Mouse (Mus musculus) limb, embryonic 11.5 days (tissue): ENCODE measurements at regions not wholly inside any gene's neighbourhood (a gene's known extent, or its start where the extent isn't known, plus 50 kb on each side); places are given as distances from the start of the nearest gene placed in this dataset.

Experiments
- ATAC-seq: fragments of 200-750 bp; cut with Nextera tagmentation; 2 replicates; pipeline ENCODE4 v1.8.0; 2017; ENCODE audit warnings: low read depth; ENCODE audit not compliant: insufficient number of reproducible peaks, low FRiP score, low TSS enrichment
- DNase-seq: peaks from one replicate; pipeline ENCODE4 v3.0.0-alpha.2; 2015; ENCODE audit warnings: low spot score
- H3K27ac ChIP-seq: fragments of 300-500 bp; sonication (generic); replicated peaks from 2 replicates; pipeline ENCODE4 v1.5.1; 2014; ENCODE audit warnings: low read depth, mild to moderate bottlenecking, low read length
- H3K27me3 ChIP-seq: fragments of 300-500 bp; sonication (generic); 2 replicates; pipeline ENCODE4 v1.6.1; 2014; ENCODE audit warnings: mild to moderate bottlenecking, low read length, mixed read lengths; ENCODE audit not compliant: control insufficient read depth, insufficient read depth
- H3K36me3 ChIP-seq: fragments of 300-500 bp; sonication (generic); 2 replicates; pipeline ENCODE4 v1.6.1; 2014; ENCODE audit warnings: mild to moderate bottlenecking, low read length, moderate library complexity, mixed read lengths; ENCODE audit not compliant: control insufficient read depth, insufficient read depth
- H3K4me1 ChIP-seq: fragments of 300-500 bp; sonication (generic); 2 replicates; pipeline ENCODE4 v1.6.1; 2014; ENCODE audit warnings: low read length, mixed read lengths; ENCODE audit not compliant: control insufficient read depth, insufficient read depth
- H3K4me2 ChIP-seq: fragments of 300-500 bp; sonication (generic); 2 replicates; pipeline ENCODE4 v1.6.1; 2014; ENCODE audit warnings: low read depth, mild to moderate bottlenecking, moderate library complexity; ENCODE audit not compliant: severe bottlenecking
- H3K4me3 ChIP-seq: fragments of 300-500 bp; sonication (generic); 2 replicates; pipeline ENCODE4 v1.5.1; 2014; ENCODE audit warnings: low read depth, low read length
- H3K9ac ChIP-seq: fragments of 300-500 bp; sonication (generic); 2 replicates; pipeline ENCODE4 v1.6.1; 2014; ENCODE audit warnings: mild to moderate bottlenecking, low read length
- H3K9me3 ChIP-seq: fragments of 300-500 bp; sonication (generic); 2 replicates; pipeline ENCODE4 v1.6.1; 2016; ENCODE audit warnings: low read length; ENCODE audit not compliant: control insufficient read depth
- WGBS: fragments of 180-500 bp; shearing (Covaris S2); extraction: QIAGEN DNeasy Blood & Tissue Kit; methylation state at CpG from one replicate; pipeline ENCODE4 v1.1.7; 2014; 5-methylcytosine and 5-hydroxymethylcytosine counted together

DNA sequence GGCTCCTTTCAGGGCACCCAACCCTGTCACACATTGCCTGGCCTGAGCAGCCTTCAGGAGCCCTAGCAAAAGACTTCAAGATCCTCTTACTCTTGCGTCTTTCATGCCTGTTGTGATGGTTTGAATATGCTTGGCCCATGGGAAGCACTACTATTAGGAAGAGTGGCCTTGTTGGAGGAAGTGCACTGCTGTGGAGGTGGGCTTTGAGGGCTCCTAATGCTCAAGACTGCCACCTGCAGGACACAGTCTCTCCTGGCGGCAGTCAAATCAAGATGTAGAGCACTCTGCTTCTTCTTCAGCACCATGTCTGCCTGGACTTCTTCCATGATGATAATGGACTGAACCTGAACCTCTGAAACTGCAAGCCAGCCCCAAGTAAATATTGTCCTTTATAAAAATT lies 73.0 kb downstream of the Tsen15 start:
- H3K4me2 ChIP-seq, result no peak overlapping the region
- H3K9me3 ChIP-seq, result no peaks in the 10 kb centered on the region
- WGBS, result 72% methylated on average over 2 of the region's 2 CpGs
- DNase-seq (no peak), ATAC-seq (no peak)
- no peak overlapping the region for H3K9ac ChIP-seq
- no peaks in the 10 kb centered on the region for H3K4me1 ChIP-seq
- no peaks in the 10 kb centered on the region for H3K27me3 ChIP-seq
- H3K36me3 ChIP-seq, result no peaks in the 10 kb centered on the region
- no peak overlapping the region for H3K4me3 ChIP-seq
- H3K27ac ChIP-seq, result no peak overlapping the region

- Histone ChIP-seq H3K4me3 (no peak overlapping the region), H3K4me2 (no peak overlapping the region), H3K27ac (no peak overlapping the region), H3K4me1 (no peaks in the 10 kb centered on the region), H3K27me3 (no peaks in the 10 kb centered on the region), H3K9ac (no peak overlapping the region), H3K9me3 (no peaks in the 10 kb centered on the region), H3K36me3 (no peaks in the 10 kb centered on the region)
- no peak for DNase-seq
- WGBS, result 92% methylated on average over 3 of the region's 3 CpGs
- ATAC-seq, result no peak
Observed at GRCm38 (mm10) chr1:152305461-152305860, 81.0 kb downstream of the Tsen15 start.

DNA sequence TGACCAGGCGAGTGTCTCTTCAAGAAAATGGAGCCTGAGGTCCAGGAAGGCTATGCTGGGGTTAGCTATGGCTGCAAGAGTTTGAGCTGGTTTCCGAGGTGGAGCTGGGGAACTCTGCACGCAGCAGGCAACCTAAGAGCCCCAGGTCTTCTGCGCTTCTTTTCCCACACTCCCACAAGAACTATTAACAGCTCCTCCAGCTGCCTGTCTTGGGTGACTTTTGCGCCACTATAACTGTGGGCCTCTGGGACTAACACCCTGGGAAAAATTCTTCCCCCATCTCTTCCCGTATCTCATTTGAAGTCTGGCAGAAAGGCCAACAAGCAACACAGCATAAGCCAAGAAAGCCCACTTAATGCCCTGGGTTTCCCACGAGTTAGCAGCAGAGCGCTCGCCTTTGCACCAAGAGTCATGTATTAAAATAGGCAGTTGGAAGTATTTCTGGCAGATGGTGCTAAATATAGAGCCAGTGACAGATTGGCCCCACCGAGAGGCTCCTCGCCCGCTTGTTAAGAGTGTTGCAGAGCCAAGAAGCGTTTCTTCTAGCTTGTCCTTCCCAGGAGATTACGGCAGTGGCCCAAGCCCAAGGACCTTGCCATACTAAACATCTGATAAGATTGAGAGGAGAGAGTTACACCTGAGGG lies 81.9 kb downstream of the Tsen15 start:
- WGBS, result 87% methylated on average over 14 of the region's 14 CpGs
- Histone ChIP-seq H3K4me1 (no peaks in the 10 kb centered on the region), H3K9ac (no peak overlapping the region), H3K36me3 (no peaks in the 10 kb centered on the region), H3K4me3 (no peak overlapping the region), H3K9me3 (no peaks in the 10 kb centered on the region), H3K27ac (no peak overlapping the region), H3K4me2 (no peak overlapping the region), H3K27me3 (no peaks in the 10 kb centered on the region)
- DNase-seq (no peak), ATAC-seq (no peak)

DNA sequence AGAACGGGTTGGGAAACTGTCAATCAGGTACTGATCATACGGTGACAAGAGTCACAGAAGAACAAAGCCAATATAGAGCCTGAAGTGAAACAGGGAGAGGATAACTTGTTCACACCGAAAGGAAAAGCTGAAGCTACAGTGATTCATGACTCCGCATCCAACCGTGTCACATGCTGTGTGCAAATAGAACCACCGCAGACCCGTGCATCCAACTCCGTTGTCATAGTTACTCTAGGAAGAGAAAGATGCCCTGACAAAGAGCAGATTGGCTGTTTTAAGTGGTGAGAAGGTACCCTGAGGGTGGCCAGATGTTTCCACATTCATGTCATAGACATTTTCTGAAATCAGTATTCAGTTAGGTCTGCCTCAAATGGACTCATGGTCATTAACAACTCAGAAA lies 85.1 kb downstream of the Tsen15 start:
- H3K27me3 ChIP-seq, result no peaks in the 10 kb centered on the region
- H3K27ac ChIP-seq, result no peak overlapping the region
- H3K9me3 ChIP-seq, result no peaks in the 10 kb centered on the region
- no peaks in the 10 kb centered on the region for H3K36me3 ChIP-seq
- no peak for DNase-seq
- no peak for ATAC-seq
- H3K4me1 ChIP-seq, result no peaks in the 10 kb centered on the region
- H3K4me2 ChIP-seq, result no peak overlapping the region
- H3K4me3 ChIP-seq, result no peak overlapping the region
- 84% methylated on average over 8 of the region's 8 CpGs for WGBS
- H3K9ac ChIP-seq, result no peak overlapping the region

DNA sequence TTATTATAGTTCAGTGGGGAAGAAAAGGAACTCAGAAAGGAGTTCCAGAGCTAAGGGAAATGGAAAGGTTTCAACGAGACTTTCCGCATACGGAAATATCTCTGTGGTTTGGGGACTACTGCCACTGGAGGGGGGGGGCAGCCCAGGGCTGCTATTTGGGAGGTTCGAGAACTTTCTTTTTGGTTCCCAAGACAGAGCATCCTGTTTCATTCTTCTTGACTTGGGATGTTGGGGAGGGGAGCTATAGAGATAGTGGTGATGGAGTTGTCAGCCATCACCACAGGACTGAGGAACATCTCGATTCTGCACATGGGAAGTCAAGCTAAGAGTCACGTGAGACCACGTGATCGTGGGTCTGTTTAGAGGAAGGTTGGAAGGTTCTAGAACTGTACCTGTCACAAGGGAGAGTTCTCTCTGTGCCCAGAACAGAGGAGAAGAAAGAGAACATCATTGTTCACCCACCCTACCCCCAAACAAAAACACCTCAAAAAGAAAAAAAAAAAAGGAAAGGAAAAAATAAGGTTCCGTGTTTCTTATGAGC lies 94.2 kb downstream of the Tsen15 start:
- Histone ChIP-seq H3K9ac (no peak overlapping the region), H3K4me3 (no peak overlapping the region), H3K4me2 (no peak overlapping the region), H3K27ac (no peak overlapping the region), H3K4me1 (0 out of 2 replicates have a peak, but pooled peaks cover 3% of the 10 kb centered on the region), H3K9me3 (no peaks in the 10 kb centered on the region), H3K27me3 (no peaks in the 10 kb centered on the region), H3K36me3 (no peaks in the 10 kb centered on the region)
- no peak for ATAC-seq
- DNase-seq, result no peak
- 75% methylated on average over 9 of the region's 9 CpGs for WGBS

- WGBS, result 46% methylated on average over 7 of the region's 7 CpGs
- H3K4me3 ChIP-seq, result no peak overlapping the region
- ATAC-seq (no peak), DNase-seq (peak; percentile 77)
- no peak overlapping the region for H3K9ac ChIP-seq
- H3K36me3 ChIP-seq, result no peaks in the 10 kb centered on the region
- H3K4me1 ChIP-seq, result 0 out of 2 replicates have a peak, but pooled peaks cover 3% of the 10 kb centered on the region
- no peak overlapping the region for H3K4me2 ChIP-seq
- H3K27me3 ChIP-seq, result no peaks in the 10 kb centered on the region
- H3K9me3 ChIP-seq, result no peaks in the 10 kb centered on the region
- H3K27ac ChIP-seq, result no peak overlapping the region
Observed at GRCm38 (mm10) chr1:152290768-152291167, 95.7 kb downstream of the Tsen15 start.

GRCm38 (mm10) chr1:152287566-152288490 lies 98.7 kb downstream of the Tsen15 start:
- H3K27ac ChIP-seq, result 0 out of 2 replicates have a peak overlapping the region, but pooled peaks have one; percentile 1
- no peaks in the 10 kb centered on the region for H3K36me3 ChIP-seq
- DNase-seq (no peak), ATAC-seq (no peak)
- H3K4me2 ChIP-seq, result no peak overlapping the region; the same call in 1 of the 2 replicates
- no peaks in the 10 kb centered on the region for H3K27me3 ChIP-seq
- 69% methylated on average over 15 of the region's 15 CpGs for WGBS
- no peaks in the 10 kb centered on the region for H3K9me3 ChIP-seq
- H3K4me3 ChIP-seq, result no peak overlapping the region
- 0 out of 2 replicates have a peak, but pooled peaks cover 3% of the 10 kb centered on the region for H3K4me1 ChIP-seq
- H3K9ac ChIP-seq, result no peak overlapping the region

DNA sequence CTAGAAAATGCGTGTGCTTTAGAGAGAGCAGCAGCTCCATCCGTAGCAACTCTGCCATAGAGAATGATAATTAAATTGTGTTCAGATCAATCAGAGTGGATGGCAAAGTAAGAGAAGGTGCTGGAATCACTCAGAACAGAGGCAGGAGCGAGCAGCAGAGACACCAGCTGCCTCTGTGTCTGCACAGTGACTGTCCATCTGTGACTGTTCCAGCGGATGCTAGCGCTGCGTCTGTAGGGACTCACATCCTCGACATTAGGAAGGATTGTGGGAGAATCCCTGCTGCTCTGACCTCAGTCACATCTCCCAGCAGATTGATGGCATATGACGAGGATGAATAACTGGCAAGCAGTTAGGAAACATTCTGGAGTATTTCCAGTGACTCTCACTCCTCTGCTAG lies 99.8 kb downstream of the Tsen15 start:
- no peak overlapping the region for H3K27ac ChIP-seq
- H3K4me1 ChIP-seq, result 0 out of 2 replicates have a peak, but pooled peaks cover under 1% of the 10 kb centered on the region
- H3K4me2 ChIP-seq, result no peak overlapping the region
- no peak overlapping the region for H3K4me3 ChIP-seq
- H3K36me3 ChIP-seq, result no peaks in the 10 kb centered on the region
- H3K9me3 ChIP-seq, result no peaks in the 10 kb centered on the region
- no peak for DNase-seq
- no peak overlapping the region for H3K9ac ChIP-seq
- ATAC-seq, result no peak
- no peaks in the 10 kb centered on the region for H3K27me3 ChIP-seq
- 79% methylated on average over 8 of the region's 8 CpGs for WGBS
